Comparison of ENCODE assay signal across 8 mouse cellular contexts in genomic region chr5:124530655-124531582, GRCm38 (mm10). TPM values are rescaled to one million over a fixed set of nuclear protein-coding genes. Genes with fewer than 3 reads are reported as not detected.
DNase-seq lines count a peak whose midpoint lies in the region; ATAC-seq lines count a peak whose summit lies in the region.

Rilpl1 (minus strand) TSS chr5:124531391.

- peak within 1 kb of the TSS; percentile 80 for H3K4me3 ChIP-seq in limb, embryonic 13.5 days
- H3K4me3 ChIP-seq in midbrain, embryonic 14.5 days (replicated peaks; ENCODE audit: low read depth, low read length) = peak within 1 kb of the TSS; percentile 70

- DNase-seq in layer of hippocampus, adult 11-12 months (ENCODE audit: low spot score) = peak; percentile 75
- no peak for DNase-seq in layer of hippocampus, adult 9-10 months (ENCODE audit: low spot score)
- peak; percentile 92 for DNase-seq in embryo, embryonic 9.5 days (ENCODE audit: extremely low spot score)
- peak; percentile 89 to 91 for DNase-seq in heart, adult 18-20 months
- DNase-seq in kidney, adult 18-20 months = peak; percentile 82
- peak; percentile 93 for DNase-seq in midbrain, embryonic 14.5 days
- DNase-seq in splenic B cell, adult 2 months (ENCODE audit: low read depth, low spot score) = peak; percentile 26

- H3K36me3 ChIP-seq in limb, embryonic 13.5 days = peaks cover 11% of the 10 kb centered on the region; the same call in 1 of the 2 replicates
- no peaks in the 10 kb centered on the region for H3K36me3 ChIP-seq in midbrain, embryonic 14.5 days (ENCODE audit: control insufficient read depth, insufficient read depth, low read length)
- no peaks in the 10 kb centered on the region for H3K36me3 ChIP-seq in splenic B cell, adult 2 months (ENCODE audit: control insufficient read depth, insufficient read depth, low read length, poor library complexity, severe bottlenecking)

- peak; percentile 95 for ATAC-seq in limb, embryonic 13.5 days (ENCODE audit: low FRiP score, low read depth)
- ATAC-seq in midbrain, embryonic 14.5 days (ENCODE audit: low FRiP score, low TSS enrichment) = peak; percentile 93

- under 1% methylated on average over 76 of the region's 96 CpGs for WGBS in limb, embryonic 13.5 days
- 1% methylated on average over 82 of the region's 96 CpGs for WGBS in midbrain, embryonic 14.5 days

- H3K9ac ChIP-seq in limb, embryonic 13.5 days = peak within 1 kb of the TSS; percentile 81
- H3K9ac ChIP-seq in midbrain, embryonic 14.5 days (replicated peaks; ENCODE audit: low read length) = peak within 1 kb of the TSS; percentile 65

- H3K9me3 ChIP-seq in limb, embryonic 13.5 days = no peaks in the 10 kb centered on the region
- no peaks in the 10 kb centered on the region for H3K9me3 ChIP-seq in midbrain, embryonic 14.5 days (ENCODE audit: control insufficient read depth, low read length)

- no peaks in the 10 kb centered on the region for H3K27me3 ChIP-seq in limb, embryonic 13.5 days
- no peaks in the 10 kb centered on the region for H3K27me3 ChIP-seq in midbrain, embryonic 14.5 days (ENCODE audit: control insufficient read depth, insufficient read depth, low read length)
- H3K27me3 ChIP-seq in splenic B cell, adult 2 months (ENCODE audit: control insufficient read depth, insufficient read depth, low read length, poor library complexity, severe bottlenecking) = peaks cover 2% of the 10 kb centered on the region

- H3K27ac ChIP-seq in limb, embryonic 13.5 days = peak within 1 kb of the TSS; percentile 84
- peak within 1 kb of the TSS; percentile 77 for H3K27ac ChIP-seq in midbrain, embryonic 14.5 days (replicated peaks; ENCODE audit: low read depth, low read length)

- peak within 1 kb of the TSS; percentile 94 for H3K4me2 ChIP-seq in limb, embryonic 13.5 days (replicated peaks)
- H3K4me2 ChIP-seq in midbrain, embryonic 14.5 days (ENCODE audit: low read length) = peak within 1 kb of the TSS; percentile 67

- peaks cover 44% of the 10 kb centered on the region for H3K4me1 ChIP-seq in limb, embryonic 13.5 days
- H3K4me1 ChIP-seq in midbrain, embryonic 14.5 days (ENCODE audit: control insufficient read depth, insufficient read depth, low read length) = peaks cover 16% of the 10 kb centered on the region

RNA-seq across cellular contexts. Expression of gene Rilpl1, which starts in this region (rescaled TPM):
- total RNA-seq in heart, adult 18-20 months (2021) = 100 to 1,000 TPM; 174 to 192 TPM
- 26.0 and 27.8 TPM in 2 replicates for polyA plus RNA-seq in limb, embryonic 13.5 days (2015; fragmentation: Nextera tagmentation; extraction: Ambion mirVana)
- 9.0 and 9.9 TPM in 2 replicates for polyA plus RNA-seq in midbrain, embryonic 14.5 days (2014; fragmentation: Nextera tagmentation; extraction: Ambion mirVana)
